Mouse (Mus musculus) kidney, embryonic 14.5 days (tissue): ENCODE results near the gene Adamtsl3. TPM values are rescaled to one million over a fixed set of nuclear protein-coding genes. Genes with fewer than 3 reads are reported as not detected.

ENCODE experiments used
- ATAC-seq: fragments of 200-750 bp; cut with Nextera tagmentation; 2 replicates; pipeline ENCODE4 v1.8.0; 2017; ENCODE audit warnings: moderate number of reproducible peaks, mild to moderate bottlenecking, moderate TSS enrichment, moderate library complexity; ENCODE audit not compliant: low FRiP score, low TSS enrichment
- H3K27ac ChIP-seq: fragments of 300-500 bp; sonication (generic); 2 replicates; pipeline ENCODE4 v1.5.1; 2014; ENCODE audit warnings: low read depth, mild to moderate bottlenecking, low read length, moderate library complexity, mixed read lengths
- H3K27me3 ChIP-seq: fragments of 300-500 bp; sonication (generic); 2 replicates; pipeline ENCODE4 v1.6.1; 2014; ENCODE audit warnings: mild to moderate bottlenecking, low read length; ENCODE audit not compliant: control insufficient read depth, insufficient read depth
- H3K36me3 ChIP-seq: fragments of 300-500 bp; sonication (generic); 2 replicates; pipeline ENCODE4 v1.6.1; 2014; ENCODE audit warnings: low read length, mixed read lengths; ENCODE audit not compliant: control insufficient read depth, insufficient read depth
- H3K4me1 ChIP-seq: fragments of 300-500 bp; sonication (generic); 2 replicates; pipeline ENCODE4 v1.6.1; 2014; ENCODE audit warnings: low read length, mixed read lengths; ENCODE audit not compliant: control insufficient read depth, insufficient read depth
- H3K4me2 ChIP-seq: fragments of 300-500 bp; sonication (generic); replicated peaks from 2 replicates; pipeline ENCODE4 v1.6.1; 2014; ENCODE audit warnings: low read depth, mild to moderate bottlenecking, low read length
- H3K4me3 ChIP-seq: fragments of 300-500 bp; sonication (generic); 2 replicates; pipeline ENCODE4 v1.5.1; 2014; ENCODE audit warnings: mild to moderate bottlenecking, low read length
- H3K9ac ChIP-seq: fragments of 300-500 bp; sonication (generic); 2 replicates; pipeline ENCODE4 v1.6.1; 2014; ENCODE audit warnings: low read depth, mild to moderate bottlenecking, low read length, moderate library complexity
- H3K9me3 ChIP-seq: fragments of 300-500 bp; sonication (generic); 2 replicates; pipeline ENCODE4 v1.6.1; 2016; ENCODE audit warnings: low read length; ENCODE audit not compliant: control insufficient read depth
- WGBS: fragments of 180-500 bp; shearing (Covaris S2); extraction: QIAGEN DNeasy Blood & Tissue Kit; methylation state at CpG from one replicate; pipeline ENCODE4 v1.1.7; 2014; 5-methylcytosine and 5-hydroxymethylcytosine counted together
- polyA plus RNA-seq: library from polyadenylated mRNA; unstranded; fragments of >200 nt; fragmentation: Nextera tagmentation; extraction: Ambion mirVana; gene quantifications from 2 replicates; pipeline ENCODE4 v1.2.1, GENCODE M21; 2014

The Adamtsl3 gene
- polyA plus RNA-seq, 1 experiment from 2014 or later: 0.39 TPM

DNA sequence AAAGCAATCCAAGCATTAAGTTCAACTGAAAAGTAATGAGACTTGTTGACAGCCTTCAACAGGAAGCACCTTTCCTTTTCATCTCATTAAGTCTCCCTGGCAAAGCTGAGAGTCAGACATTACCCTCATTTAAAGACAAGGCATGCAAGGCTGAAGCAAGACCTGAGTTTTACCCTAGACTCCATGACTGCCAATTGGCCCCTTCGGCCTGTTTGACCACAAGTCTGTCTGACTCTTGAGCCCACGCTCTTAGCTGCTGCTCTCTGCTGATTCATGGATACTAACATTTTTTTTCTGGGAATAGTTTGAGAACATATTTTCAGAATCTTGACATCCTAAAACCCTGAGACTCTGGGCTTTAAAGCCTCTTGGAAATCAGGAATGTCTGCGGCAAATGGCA, 232.3 kb downstream of the Adamtsl3 start:
- no peaks in the 10 kb centered on the region for H3K4me1 ChIP-seq
- WGBS: 82% methylated on average over 3 of the region's 3 CpGs
- no peak for ATAC-seq
- H3K27ac ChIP-seq: no peak overlapping the region
- no peaks in the 10 kb centered on the region for H3K36me3 ChIP-seq
- no peaks in the 10 kb centered on the region for H3K9me3 ChIP-seq
- H3K9ac ChIP-seq: no peak overlapping the region
- H3K4me3 ChIP-seq: no peak overlapping the region
- H3K4me2 ChIP-seq: no peak overlapping the region
- H3K27me3 ChIP-seq: no peaks in the 10 kb centered on the region

DNA sequence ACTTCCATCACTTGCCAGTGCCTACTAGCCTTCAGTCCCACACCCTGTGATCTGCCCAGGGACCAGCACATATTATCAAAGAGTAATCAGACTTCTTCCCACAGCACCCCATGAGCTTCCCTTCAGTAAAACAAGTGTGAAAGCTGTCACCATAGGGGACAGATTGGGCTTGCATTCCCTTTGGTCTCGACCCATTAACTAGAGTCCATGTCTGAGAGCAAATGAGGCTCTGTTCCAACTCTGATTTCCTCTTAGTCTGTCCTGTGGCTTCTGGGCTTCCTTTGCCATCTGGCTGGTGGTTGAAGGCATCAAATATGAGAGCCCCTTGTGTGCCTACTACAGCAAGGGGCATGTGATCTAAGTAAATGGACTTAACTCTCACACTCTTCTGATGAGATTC, 237.5 kb downstream of the Adamtsl3 start:
- Histone ChIP-seq H3K9ac (no peak overlapping the region), H3K36me3 (no peaks in the 10 kb centered on the region), H3K4me1 (no peaks in the 10 kb centered on the region), H3K27ac (no peak overlapping the region), H3K4me3 (no peak overlapping the region), H3K4me2 (no peak overlapping the region), H3K27me3 (no peaks in the 10 kb centered on the region), H3K9me3 (no peaks in the 10 kb centered on the region)
- WGBS: 14% methylated on average over 1 of the region's 1 CpGs
- no peak for ATAC-seq

DNA sequence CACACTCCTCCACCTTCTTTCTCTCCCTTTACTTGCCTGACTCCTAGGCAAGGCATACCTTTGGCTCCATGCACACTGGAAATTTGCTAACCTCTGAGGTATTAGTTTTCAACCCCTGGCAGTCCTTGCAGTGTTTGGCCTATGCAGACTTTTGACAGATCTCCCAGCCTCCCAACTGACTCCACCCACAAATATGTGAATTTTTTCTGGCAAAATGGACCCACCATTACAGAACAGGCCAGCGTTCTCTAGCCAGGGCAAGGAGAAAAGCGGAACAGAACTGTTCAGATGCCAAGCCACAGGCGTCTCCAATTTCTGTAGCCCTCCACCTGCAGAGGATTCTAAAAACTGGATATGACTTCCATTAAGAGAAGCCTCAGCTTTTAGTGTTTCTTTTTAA, 244.5 kb downstream of the Adamtsl3 start:
- H3K9ac ChIP-seq: no peak overlapping the region
- no peak overlapping the region for H3K27ac ChIP-seq
- no peaks in the 10 kb centered on the region for H3K4me1 ChIP-seq
- H3K9me3 ChIP-seq: no peaks in the 10 kb centered on the region
- 90% methylated on average over 3 of the region's 3 CpGs for WGBS
- no peak overlapping the region for H3K4me2 ChIP-seq
- H3K27me3 ChIP-seq: no peaks in the 10 kb centered on the region
- no peak for ATAC-seq
- H3K4me3 ChIP-seq: no peak overlapping the region
- H3K36me3 ChIP-seq: no peaks in the 10 kb centered on the region

DNA sequence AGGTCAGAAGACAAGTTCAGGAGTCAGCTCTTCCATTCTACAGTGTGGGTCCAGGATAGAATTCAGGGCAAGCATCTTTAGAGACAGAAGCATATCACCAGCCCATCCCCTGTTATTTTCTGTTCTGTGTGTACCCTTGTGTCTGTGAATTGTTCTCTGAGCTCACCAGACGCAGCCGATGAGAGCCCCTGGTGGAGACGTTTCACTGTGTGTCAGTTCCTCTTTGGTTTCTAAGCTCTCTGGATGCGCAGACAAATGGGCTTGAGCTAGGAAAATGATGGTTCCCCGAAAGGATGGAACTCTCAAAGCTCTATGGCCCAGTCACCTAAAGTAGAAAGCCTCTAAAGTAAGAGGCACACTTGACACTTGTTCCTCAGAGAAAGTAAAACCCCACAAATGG, 246.3 kb downstream of the Adamtsl3 start:
- H3K36me3 ChIP-seq: no peaks in the 10 kb centered on the region
- H3K4me2 ChIP-seq: no peak overlapping the region
- 72% methylated on average over 5 of the region's 5 CpGs for WGBS
- H3K27ac ChIP-seq: no peak overlapping the region
- no peaks in the 10 kb centered on the region for H3K4me1 ChIP-seq
- no peaks in the 10 kb centered on the region for H3K27me3 ChIP-seq
- no peak for ATAC-seq
- no peak overlapping the region for H3K9ac ChIP-seq
- H3K4me3 ChIP-seq: no peak overlapping the region
- H3K9me3 ChIP-seq: no peaks in the 10 kb centered on the region

- Histone ChIP-seq H3K36me3 (no peaks in the 10 kb centered on the region), H3K4me2 (no peak overlapping the region), H3K9ac (no peak overlapping the region), H3K9me3 (no peaks in the 10 kb centered on the region), H3K4me3 (no peak overlapping the region), H3K27me3 (no peaks in the 10 kb centered on the region), H3K27ac (no peak overlapping the region), H3K4me1 (no peaks in the 10 kb centered on the region)
- 84% methylated on average over 4 of the region's 4 CpGs for WGBS
- ATAC-seq: no peak
Observed at GRCm38 (mm10) chr7:82582534-82582933, 247.0 kb downstream of the Adamtsl3 start.

GRCm38 (mm10) chr7:82590931-82591330, 255.4 kb downstream of the Adamtsl3 start:
- Histone ChIP-seq H3K36me3 (no peaks in the 10 kb centered on the region), H3K27me3 (no peaks in the 10 kb centered on the region), H3K4me3 (no peak overlapping the region), H3K27ac (no peak overlapping the region), H3K9me3 (no peaks in the 10 kb centered on the region), H3K9ac (no peak overlapping the region), H3K4me1 (no peaks in the 10 kb centered on the region), H3K4me2 (no peak overlapping the region)
- no peak for ATAC-seq
- WGBS: 79% methylated on average over 6 of the region's 6 CpGs

DNA sequence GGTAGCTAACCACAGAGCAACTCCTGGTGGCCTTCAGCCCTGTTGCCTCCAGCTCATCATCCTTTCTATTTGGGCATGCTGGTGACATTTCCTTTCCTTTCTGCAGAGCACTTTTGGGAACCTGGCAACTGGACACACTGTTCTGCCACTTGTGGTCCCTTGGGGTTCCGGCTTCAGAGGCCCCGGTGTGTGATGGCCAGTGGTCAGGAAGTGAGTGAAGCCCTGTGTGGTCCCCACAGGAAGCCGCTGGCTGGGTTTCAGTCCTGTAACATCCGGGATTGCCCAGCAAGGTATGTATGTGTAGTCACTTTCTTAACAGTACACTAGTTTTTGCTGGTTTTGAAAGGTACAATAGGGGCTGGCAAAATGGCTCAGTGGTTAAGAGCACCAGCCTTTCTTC, 266.5 kb downstream of the Adamtsl3 start:
- no peak overlapping the region for H3K27ac ChIP-seq
- no peak overlapping the region for H3K9ac ChIP-seq
- 86% methylated on average over 4 of the region's 4 CpGs for WGBS
- no peaks in the 10 kb centered on the region for H3K36me3 ChIP-seq
- H3K4me1 ChIP-seq: no peaks in the 10 kb centered on the region
- no peak overlapping the region for H3K4me3 ChIP-seq
- no peaks in the 10 kb centered on the region for H3K9me3 ChIP-seq
- no peak for ATAC-seq
- H3K4me2 ChIP-seq: no peak overlapping the region
- H3K27me3 ChIP-seq: no peaks in the 10 kb centered on the region

DNA sequence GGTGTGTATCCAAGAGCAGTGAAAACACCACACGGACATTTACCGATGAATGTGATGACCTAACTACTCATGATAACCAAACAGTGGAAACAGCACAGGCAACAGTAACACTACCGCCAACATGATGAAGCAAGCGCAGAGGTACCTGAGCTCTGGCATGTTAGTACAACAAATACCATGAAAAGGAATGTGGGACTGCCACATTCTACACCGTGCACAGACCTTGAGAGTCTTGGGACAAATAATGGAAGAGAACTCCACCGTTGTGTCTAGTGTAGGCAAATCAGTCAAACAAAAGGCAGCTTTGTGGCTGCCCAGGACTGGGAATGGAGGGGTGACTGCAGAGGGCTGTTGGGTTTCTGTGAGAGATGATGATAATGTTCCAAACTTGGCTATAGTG, 269.9 kb downstream of the Adamtsl3 start:
- no peak overlapping the region for H3K4me3 ChIP-seq
- H3K9me3 ChIP-seq: no peaks in the 10 kb centered on the region
- H3K27ac ChIP-seq: no peak overlapping the region
- H3K9ac ChIP-seq: no peak overlapping the region
- ATAC-seq: no peak
- H3K4me1 ChIP-seq: no peaks in the 10 kb centered on the region
- 90% methylated on average over 6 of the region's 6 CpGs for WGBS
- H3K27me3 ChIP-seq: no peaks in the 10 kb centered on the region
- no peak overlapping the region for H3K4me2 ChIP-seq
- H3K36me3 ChIP-seq: no peaks in the 10 kb centered on the region

DNA sequence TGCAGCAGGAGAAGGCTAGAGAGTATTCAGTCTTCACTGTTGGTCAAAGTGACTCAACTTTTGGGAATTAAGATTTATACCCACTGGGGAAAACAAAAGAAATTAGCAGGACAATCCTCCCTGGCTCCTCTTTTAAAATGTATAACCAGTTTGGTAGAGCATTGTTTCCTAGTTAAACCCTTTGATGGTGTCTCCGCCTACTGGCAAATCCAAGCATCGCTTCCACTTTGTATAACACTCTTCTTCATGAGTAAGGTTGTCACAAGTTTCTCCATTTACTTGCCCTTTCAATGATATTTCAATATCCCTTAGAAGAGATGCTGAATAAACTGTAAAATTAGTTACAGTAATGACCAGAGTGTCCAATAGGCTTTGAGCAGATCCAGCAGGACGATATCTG, 274.1 kb downstream of the Adamtsl3 start:
- H3K9ac ChIP-seq: no peak overlapping the region
- H3K4me1 ChIP-seq: no peaks in the 10 kb centered on the region
- no peaks in the 10 kb centered on the region for H3K9me3 ChIP-seq
- WGBS: 64% methylated on average over 3 of the region's 3 CpGs
- no peak overlapping the region for H3K4me3 ChIP-seq
- ATAC-seq: no peak
- H3K36me3 ChIP-seq: no peaks in the 10 kb centered on the region
- no peak overlapping the region for H3K4me2 ChIP-seq
- H3K27me3 ChIP-seq: no peaks in the 10 kb centered on the region
- H3K27ac ChIP-seq: no peak overlapping the region

- peak; percentile 60; the same call in 1 of the 2 replicates for ATAC-seq
Observed at GRCm38 (mm10) chr7:82625342-82625741, 289.8 kb downstream of the Adamtsl3 start.

More at GRCm38 (mm10) chr7:82625342-82625741, 289.8 kb downstream of the Adamtsl3 start:
- no peak overlapping the region for H3K9ac ChIP-seq
- H3K9me3 ChIP-seq: no peaks in the 10 kb centered on the region
- no peaks in the 10 kb centered on the region for H3K4me1 ChIP-seq
- no peak overlapping the region for H3K4me2 ChIP-seq
- no peak overlapping the region for H3K4me3 ChIP-seq
- no peaks in the 10 kb centered on the region for H3K36me3 ChIP-seq
- no peaks in the 10 kb centered on the region for H3K27me3 ChIP-seq
- H3K27ac ChIP-seq: no peak overlapping the region
- WGBS: 16% methylated on average over 7 of the region's 7 CpGs
